Mouse (Mus musculus) erythroblast, embryonic 14.5 days (primary cell): Measurements from ENCODE around the gene 1110004F10Rik. TPM values are rescaled to one million over a fixed set of nuclear protein-coding genes. Genes with fewer than 3 reads are reported as not detected.

Source experiments
- H3K27me3 ChIP-seq: 2 replicates; pipeline ENCODE4 v1.6.1; 2012; ENCODE audit warnings: inconsistent platforms; ENCODE audit not compliant: control insufficient read depth
- H3K36me3 ChIP-seq: 2 replicates; pipeline ENCODE4 v1.6.1; 2012; ENCODE audit warnings: mild to moderate bottlenecking, inconsistent platforms; ENCODE audit not compliant: control insufficient read depth
- H3K4me1 ChIP-seq: 2 replicates; pipeline ENCODE4 v1.6.1; 2012; ENCODE audit warnings: inconsistent platforms; ENCODE audit not compliant: control insufficient read depth
- H3K4me3 ChIP-seq: replicated peaks from 2 replicates; pipeline ENCODE3; 2012; ENCODE audit warnings: moderate library complexity, mild to moderate bottlenecking, inconsistent platforms
- H3K9me3 ChIP-seq: 2 replicates; pipeline ENCODE4 v1.6.1; 2012; ENCODE audit warnings: low read length, inconsistent platforms, mixed read lengths; ENCODE audit not compliant: control insufficient read depth
- GATA1 ChIP-seq: IDR thresholded peaks from 2 replicates; pipeline ENCODE4 v1.6.1; 2012; ENCODE audit warnings: low read length, inconsistent platforms, mixed read lengths
- TAL1 ChIP-seq: IDR thresholded peaks from 3 replicates; pipeline ENCODE4 v1.6.1; 2012; ENCODE audit warnings: low read length, inconsistent platforms, mixed read lengths
- polyA plus RNA-seq: library from polyadenylated mRNA; stranded (reverse); fragments of >175 nt; gene quantifications from 2 replicates; pipeline ENCODE4 v1.2.3, GENCODE M21; 2012

1110004F10Rik gene
- polyA plus RNA-seq, 1 experiment, result 5.1 TPM

DNA sequence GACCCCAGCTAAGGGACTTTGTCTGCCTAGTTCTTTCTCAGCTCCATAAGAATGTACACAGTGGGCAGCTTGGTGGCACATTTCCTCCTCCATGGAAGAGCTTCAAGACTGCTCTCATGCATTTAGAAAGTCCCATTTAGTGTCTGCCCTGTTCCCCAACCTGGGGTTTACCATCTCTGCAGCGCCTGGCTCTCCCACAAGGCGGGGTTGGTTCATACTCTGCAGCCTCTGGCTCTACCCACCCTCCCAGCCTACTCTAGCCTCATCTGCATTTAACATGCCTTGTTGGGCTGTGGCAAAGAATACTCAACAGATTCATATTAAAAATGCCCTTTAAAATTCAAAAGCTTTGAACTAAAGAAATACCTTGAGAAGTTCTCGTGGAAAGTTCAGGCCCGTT, 81.5 kb downstream of the 1110004F10Rik start:
- Histone ChIP-seq H3K9me3 (peaks cover 2% of the 10 kb centered on the region; the same call in 1 of the 2 replicates), H3K4me1 (no peaks in the 10 kb centered on the region), H3K4me3 (no peak overlapping the region), H3K36me3 (no peaks in the 10 kb centered on the region; the same call in 1 of the 2 replicates), H3K27me3 (no peaks in the 10 kb centered on the region)
- TF ChIP-seq GATA1, result no peak
- no peak for TF ChIP-seq TAL1

DNA sequence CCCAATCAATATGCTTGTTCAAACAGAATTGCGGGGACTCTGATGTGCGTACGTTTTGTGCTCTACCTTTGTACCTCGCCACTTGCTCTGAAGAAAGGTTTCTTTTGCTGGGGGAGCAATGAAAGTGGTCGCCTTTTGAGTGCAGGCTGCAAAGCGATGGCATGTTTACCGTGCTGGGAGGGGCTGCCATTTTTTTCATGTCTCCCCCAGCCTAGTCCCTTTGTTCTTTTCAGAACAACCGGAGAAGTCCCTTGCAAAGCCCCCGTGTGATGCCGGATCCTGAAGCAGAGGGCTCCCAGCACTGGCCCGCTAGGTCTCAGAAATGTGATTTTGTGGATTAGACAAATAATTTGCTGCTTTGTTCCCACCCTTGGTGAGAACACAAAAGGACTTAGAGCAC, 82.0 kb downstream of the 1110004F10Rik start:
- Histone ChIP-seq H3K36me3 (no peaks in the 10 kb centered on the region; the same call in 1 of the 2 replicates), H3K4me3 (no peak overlapping the region), H3K4me1 (no peaks in the 10 kb centered on the region), H3K9me3 (peaks cover 2% of the 10 kb centered on the region; the same call in 1 of the 2 replicates), H3K27me3 (no peaks in the 10 kb centered on the region)
- TF ChIP-seq TAL1 (no peak), GATA1 (no peak)

DNA sequence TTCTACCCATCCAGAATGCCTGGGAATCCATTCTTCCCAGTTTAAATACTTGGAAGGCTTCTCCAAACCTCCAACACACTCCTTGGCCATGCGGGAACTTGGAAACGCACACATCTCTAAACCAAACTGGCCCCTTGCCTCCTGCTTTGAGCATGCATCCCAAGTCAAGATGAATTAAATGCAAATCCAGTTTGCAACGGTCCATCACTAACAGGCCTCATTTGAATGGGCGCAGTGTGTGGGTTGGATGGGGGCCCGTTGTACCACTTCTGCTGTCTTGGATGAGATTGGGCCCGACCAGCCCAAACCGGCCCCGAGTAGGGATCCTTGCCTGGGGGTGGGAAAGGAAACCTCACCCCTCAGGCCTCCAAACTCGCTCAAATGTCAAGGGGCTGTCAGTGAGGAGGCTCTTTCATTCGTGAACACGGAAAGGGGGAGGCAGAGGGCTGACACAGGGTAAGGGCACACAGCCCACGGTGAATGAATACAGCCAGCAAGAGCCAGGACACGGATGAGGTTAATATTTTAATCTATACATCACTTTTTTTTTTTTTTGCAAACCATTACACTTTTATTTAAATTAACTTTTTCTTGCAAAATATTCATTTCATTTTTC, 83.9 kb downstream of the 1110004F10Rik start:
- Histone ChIP-seq H3K4me1 (no peaks in the 10 kb centered on the region), H3K4me3 (no peak overlapping the region), H3K36me3 (no peaks in the 10 kb centered on the region; the same call in 1 of the 2 replicates), H3K27me3 (no peaks in the 10 kb centered on the region), H3K9me3 (peaks cover 2% of the 10 kb centered on the region; the same call in 1 of the 2 replicates)
- TF ChIP-seq GATA1, result no peak
- TF ChIP-seq TAL1, result no peak

DNA sequence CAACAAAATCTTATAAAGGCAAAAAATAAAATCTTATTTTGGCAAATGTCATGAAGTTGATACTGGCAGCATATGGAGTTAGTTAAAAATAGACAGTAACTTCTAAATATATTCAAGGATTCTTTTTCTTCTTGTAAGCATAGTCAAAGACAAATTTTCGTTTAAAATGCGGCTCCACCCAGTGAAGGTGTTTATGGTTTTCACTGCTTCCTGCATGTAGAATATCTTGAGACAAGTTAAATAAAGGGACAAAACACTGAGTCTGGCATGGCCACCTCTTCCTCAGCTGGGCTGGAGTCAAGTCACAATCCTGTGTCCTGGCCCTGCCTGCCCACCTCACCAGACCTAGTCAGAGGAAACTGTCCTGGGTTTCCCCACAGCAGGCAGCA, 84.4 kb downstream of the 1110004F10Rik start:
- no peaks in the 10 kb centered on the region; the same call in 1 of the 2 replicates for H3K36me3 ChIP-seq
- H3K4me3 ChIP-seq, result no peak overlapping the region
- TF ChIP-seq TAL1 (no peak), GATA1 (no peak)
- H3K9me3 ChIP-seq, result peaks cover 2% of the 10 kb centered on the region; the same call in 1 of the 2 replicates
- H3K4me1 ChIP-seq, result no peaks in the 10 kb centered on the region
- H3K27me3 ChIP-seq, result no peaks in the 10 kb centered on the region

DNA sequence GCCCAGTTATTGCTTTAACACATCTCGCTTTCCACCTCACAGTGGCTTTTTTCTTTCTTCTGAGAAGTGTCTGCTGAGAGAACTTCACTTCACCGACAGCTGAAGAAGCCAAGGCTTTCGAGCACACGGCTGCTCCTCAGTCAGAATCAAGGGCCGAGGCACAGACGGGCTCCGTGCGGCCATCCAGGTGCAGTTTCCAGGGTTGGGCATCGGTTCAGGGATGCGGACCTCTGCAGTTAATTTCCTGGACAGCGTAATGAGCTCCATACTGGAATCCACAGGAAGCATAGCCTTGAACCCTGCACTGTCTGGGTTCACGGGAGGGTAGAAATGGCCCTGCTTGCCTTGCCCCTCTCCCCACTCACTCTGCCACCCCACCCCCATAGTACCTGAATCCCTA, 84.9 kb downstream of the 1110004F10Rik start:
- Histone ChIP-seq H3K4me1 (no peaks in the 10 kb centered on the region), H3K36me3 (no peaks in the 10 kb centered on the region; the same call in 1 of the 2 replicates), H3K9me3 (peaks cover 2% of the 10 kb centered on the region; the same call in 1 of the 2 replicates), H3K4me3 (no peak overlapping the region), H3K27me3 (no peaks in the 10 kb centered on the region)
- TF ChIP-seq GATA1 (no peak), TAL1 (no peak)

DNA sequence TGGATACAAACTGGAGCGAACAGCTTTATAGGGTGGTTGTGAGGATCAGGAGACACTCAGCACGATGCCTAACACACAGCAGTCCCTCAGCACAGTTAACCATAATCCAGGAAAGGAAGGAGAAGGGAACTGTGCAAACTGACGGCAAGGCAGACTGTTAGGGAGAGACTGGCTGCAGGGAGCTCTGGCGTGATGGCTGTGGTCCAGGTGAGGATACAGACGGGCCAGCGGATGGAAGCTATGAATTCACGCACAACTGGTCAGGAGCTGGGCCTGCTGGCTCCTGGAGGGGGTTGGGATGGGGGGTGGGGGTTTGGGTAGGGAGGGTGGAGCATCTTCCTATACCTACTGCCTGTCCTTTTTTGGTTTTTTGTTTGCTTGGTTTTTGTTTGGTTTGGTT, 86.5 kb downstream of the 1110004F10Rik start:
- H3K9me3 ChIP-seq, result no peaks in the 10 kb centered on the region
- TF ChIP-seq TAL1, result no peak
- no peak for TF ChIP-seq GATA1
- H3K4me3 ChIP-seq, result no peak overlapping the region
- no peaks in the 10 kb centered on the region; the same call in 1 of the 2 replicates for H3K36me3 ChIP-seq
- H3K4me1 ChIP-seq, result no peaks in the 10 kb centered on the region
- H3K27me3 ChIP-seq, result no peaks in the 10 kb centered on the region

DNA sequence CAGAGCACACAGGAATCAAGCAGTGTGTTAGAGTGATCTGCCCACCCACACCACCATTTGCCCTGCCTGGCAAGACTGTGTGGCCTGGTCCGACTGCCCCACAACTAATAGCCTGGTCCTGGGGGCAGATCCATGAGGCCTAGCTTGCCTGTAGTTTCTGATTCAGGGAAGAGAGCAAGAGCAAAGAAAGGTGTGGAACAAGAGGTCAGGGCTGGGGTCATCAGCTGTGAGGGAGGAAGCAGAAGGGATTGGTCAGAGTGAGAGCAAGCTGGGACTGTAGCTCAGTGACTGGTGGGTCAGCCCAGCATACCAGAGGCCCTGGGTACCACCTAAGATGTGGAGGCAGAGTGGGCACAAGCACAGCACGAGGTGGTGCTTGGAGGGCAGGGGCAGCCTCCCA, 87.9 kb downstream of the 1110004F10Rik start:
- Histone ChIP-seq H3K36me3 (no peaks in the 10 kb centered on the region; the same call in 1 of the 2 replicates), H3K4me3 (no peak overlapping the region), H3K9me3 (no peaks in the 10 kb centered on the region), H3K27me3 (no peaks in the 10 kb centered on the region), H3K4me1 (no peaks in the 10 kb centered on the region)
- TF ChIP-seq TAL1, result no peak
- TF ChIP-seq GATA1, result no peak

DNA sequence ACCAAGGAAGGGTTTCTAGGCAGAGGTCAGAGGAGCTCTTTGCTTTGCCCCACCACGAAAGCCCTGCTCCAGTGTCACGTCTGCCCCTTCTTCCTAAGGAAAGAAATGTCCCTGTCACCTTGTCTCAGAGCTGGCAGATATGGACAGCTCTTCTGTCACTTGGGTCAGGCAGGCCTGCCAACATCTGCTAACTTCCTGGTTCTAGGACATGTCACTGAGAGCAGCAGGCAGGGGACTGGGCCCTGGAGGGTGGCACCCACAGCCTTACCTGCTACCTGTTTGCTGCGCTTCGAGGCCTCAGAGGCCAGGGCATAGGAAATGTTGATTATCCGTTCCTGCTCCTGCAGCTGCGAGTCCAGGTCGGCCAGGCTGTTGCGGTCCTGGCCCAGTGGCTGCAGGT, 89.1 kb downstream of the 1110004F10Rik start:
- Histone ChIP-seq H3K4me3 (no peak overlapping the region), H3K9me3 (no peaks in the 10 kb centered on the region), H3K27me3 (no peaks in the 10 kb centered on the region), H3K36me3 (no peaks in the 10 kb centered on the region; the same call in 1 of the 2 replicates), H3K4me1 (no peaks in the 10 kb centered on the region)
- TF ChIP-seq TAL1 (no peak), GATA1 (no peak)

DNA sequence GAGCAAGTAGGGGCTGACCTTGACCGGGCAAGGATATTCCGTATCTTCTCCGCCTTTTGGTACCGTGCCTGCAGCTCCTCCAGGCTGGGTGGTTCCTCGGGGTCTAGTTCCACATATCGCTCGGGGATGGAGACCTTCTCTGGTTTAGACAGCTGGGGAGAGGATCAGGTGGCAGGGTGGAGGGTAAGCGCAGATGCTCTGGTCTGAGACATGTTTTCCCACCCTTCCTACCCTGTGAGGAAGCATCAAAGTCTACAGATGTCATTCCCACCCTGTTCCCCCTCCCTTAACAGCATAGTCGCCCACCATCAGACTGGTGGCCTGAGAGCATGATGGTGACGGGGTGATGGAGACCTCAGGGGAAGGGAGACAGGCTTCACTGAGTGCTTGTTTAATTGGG, 90.2 kb downstream of the 1110004F10Rik start:
- no peaks in the 10 kb centered on the region for H3K4me1 ChIP-seq
- H3K9me3 ChIP-seq, result no peaks in the 10 kb centered on the region
- H3K36me3 ChIP-seq, result no peaks in the 10 kb centered on the region; the same call in 1 of the 2 replicates
- no peak overlapping the region for H3K4me3 ChIP-seq
- no peak for TF ChIP-seq GATA1
- TF ChIP-seq TAL1, result no peak
- no peaks in the 10 kb centered on the region for H3K27me3 ChIP-seq

DNA sequence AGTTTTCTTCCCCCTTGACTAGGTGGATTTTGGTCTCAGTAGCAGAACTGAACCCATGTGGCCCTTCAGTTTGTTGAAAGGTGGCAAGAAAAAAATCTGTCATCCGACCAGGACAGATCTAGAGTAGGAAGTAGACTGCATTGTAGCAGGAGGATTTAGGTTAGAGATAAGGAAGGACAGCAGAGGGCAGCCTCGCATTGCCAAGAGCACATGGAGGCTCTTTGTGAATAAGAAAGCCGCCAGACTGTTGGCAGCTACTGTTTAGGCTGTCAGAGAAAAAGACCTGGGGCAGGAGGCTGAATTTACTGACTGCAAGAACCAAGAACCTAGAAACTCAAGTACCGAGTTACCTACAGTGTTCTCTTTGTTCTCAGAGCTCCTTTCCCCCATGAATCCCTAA, 92.2 kb downstream of the 1110004F10Rik start:
- TF ChIP-seq GATA1, result no peak
- TF ChIP-seq TAL1, result no peak
- Histone ChIP-seq H3K4me1 (no peaks in the 10 kb centered on the region), H3K27me3 (no peaks in the 10 kb centered on the region), H3K4me3 (no peak overlapping the region), H3K9me3 (no peaks in the 10 kb centered on the region), H3K36me3 (no peaks in the 10 kb centered on the region; the same call in 1 of the 2 replicates)
